Mouse (Mus musculus) stomach, postnatal 0 days (tissue): ENCODE measurements at regions not wholly inside any gene's neighbourhood (a gene's known extent, or its start where the extent isn't known, plus 50 kb on each side); places are given as distances from the start of the nearest gene placed in this dataset.

Source experiments
- ATAC-seq: fragments of 200-750 bp; cut with Nextera tagmentation; 2 replicates; pipeline ENCODE4 v1.8.0; 2017; ENCODE audit not compliant: low FRiP score, low TSS enrichment
- DNase-seq: peaks from one replicate; pipeline ENCODE4 v3.0.0-alpha.2; 2016; ENCODE audit warnings: low spot score
- H3K27ac ChIP-seq: fragments of 300-500 bp; sonication (generic); replicated peaks from 2 replicates; pipeline ENCODE4 v1.5.1; 2014; ENCODE audit warnings: mild to moderate bottlenecking, control low read depth
- H3K27me3 ChIP-seq: fragments of 300-500 bp; sonication (generic); 2 replicates; pipeline ENCODE4 v1.6.1; 2014; ENCODE audit warnings: low read length; ENCODE audit not compliant: control insufficient read depth, insufficient read depth
- H3K36me3 ChIP-seq: fragments of 300-500 bp; sonication (generic); 2 replicates; pipeline ENCODE4 v1.6.1; 2014; ENCODE audit warnings: low read length, mixed read lengths; ENCODE audit not compliant: control insufficient read depth, insufficient read depth
- H3K4me1 ChIP-seq: fragments of 300-500 bp; sonication (generic); replicated peaks from 2 replicates; pipeline ENCODE4 v1.6.1; 2014; ENCODE audit warnings: antibody characterized with exemption; ENCODE audit not compliant: control insufficient read depth, insufficient read depth
- H3K4me2 ChIP-seq: fragments of 300-500 bp; sonication (generic); replicated peaks from 2 replicates; pipeline ENCODE4 v1.6.1; 2014; ENCODE audit warnings: low read depth, mild to moderate bottlenecking, control low read depth, moderate library complexity
- H3K4me3 ChIP-seq: fragments of 300-500 bp; sonication (generic); 2 replicates; pipeline ENCODE4 v1.5.1; 2014; ENCODE audit warnings: low read depth, low read length, control low read depth
- H3K9ac ChIP-seq: fragments of 300-500 bp; sonication (generic); 2 replicates; pipeline ENCODE4 v1.6.1; 2014; ENCODE audit warnings: mild to moderate bottlenecking, low read length, control low read depth, mixed read lengths
- H3K9me3 ChIP-seq: fragments of 300-500 bp; sonication (generic); 2 replicates; pipeline ENCODE4 v1.6.1; 2016; ENCODE audit warnings: low read length; ENCODE audit not compliant: control insufficient read depth
- CTCF ChIP-seq: IDR thresholded peaks from 2 replicates; pipeline ENCODE4 v1.5.1; 2016; ENCODE audit warnings: antibody characterized with exemption, low read depth, mild to moderate bottlenecking, moderate library complexity
- EP300 ChIP-seq: optimal IDR thresholded peaks from 2 replicates; pipeline ENCODE3; 2016; ENCODE audit warnings: antibody characterized with exemption
- WGBS: fragments of 180-500 bp; shearing (Covaris S2); extraction: QIAGEN DNeasy Blood & Tissue Kit; methylation state at CpG from one replicate; pipeline ENCODE4 v1.1.7; 2014; 5-methylcytosine and 5-hydroxymethylcytosine counted together

DNA sequence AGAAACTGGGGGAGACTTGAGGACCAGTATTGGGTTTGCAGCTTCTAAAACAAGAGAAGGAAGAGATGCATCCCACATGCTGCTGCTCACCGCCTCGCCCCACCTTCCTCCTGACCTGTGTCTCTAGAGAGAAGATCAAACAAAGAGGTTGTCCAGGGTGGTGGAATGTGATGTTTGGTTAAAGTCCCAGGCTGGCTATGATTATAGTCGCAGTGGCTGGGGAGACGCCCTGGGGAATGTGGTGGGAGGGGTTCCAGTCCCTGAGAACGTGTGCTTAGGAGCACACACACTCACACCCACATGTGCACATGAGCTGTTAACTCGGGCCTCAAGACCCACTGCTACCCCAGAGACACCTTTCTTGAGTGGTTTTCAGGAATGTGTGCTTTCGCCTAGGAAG is 74.0 kb downstream of the Skor1 start:
- TF ChIP-seq CTCF (no peak), EP300 (no peak)
- H3K9ac ChIP-seq = no peak overlapping the region
- no peaks in the 10 kb centered on the region for H3K9me3 ChIP-seq
- no peak overlapping the region for H3K4me3 ChIP-seq
- H3K4me2 ChIP-seq = no peak overlapping the region
- peak; percentile 55 for DNase-seq
- peaks cover 9% of the 10 kb centered on the region; the same call in 1 of the 2 replicates for H3K4me1 ChIP-seq
- no peaks in the 10 kb centered on the region for H3K27me3 ChIP-seq
- WGBS = 32% methylated on average over 7 of the region's 7 CpGs
- peak; percentile 81 for ATAC-seq
- H3K27ac ChIP-seq = peak overlapping the region; percentile 63
- H3K36me3 ChIP-seq = no peaks in the 10 kb centered on the region

DNA sequence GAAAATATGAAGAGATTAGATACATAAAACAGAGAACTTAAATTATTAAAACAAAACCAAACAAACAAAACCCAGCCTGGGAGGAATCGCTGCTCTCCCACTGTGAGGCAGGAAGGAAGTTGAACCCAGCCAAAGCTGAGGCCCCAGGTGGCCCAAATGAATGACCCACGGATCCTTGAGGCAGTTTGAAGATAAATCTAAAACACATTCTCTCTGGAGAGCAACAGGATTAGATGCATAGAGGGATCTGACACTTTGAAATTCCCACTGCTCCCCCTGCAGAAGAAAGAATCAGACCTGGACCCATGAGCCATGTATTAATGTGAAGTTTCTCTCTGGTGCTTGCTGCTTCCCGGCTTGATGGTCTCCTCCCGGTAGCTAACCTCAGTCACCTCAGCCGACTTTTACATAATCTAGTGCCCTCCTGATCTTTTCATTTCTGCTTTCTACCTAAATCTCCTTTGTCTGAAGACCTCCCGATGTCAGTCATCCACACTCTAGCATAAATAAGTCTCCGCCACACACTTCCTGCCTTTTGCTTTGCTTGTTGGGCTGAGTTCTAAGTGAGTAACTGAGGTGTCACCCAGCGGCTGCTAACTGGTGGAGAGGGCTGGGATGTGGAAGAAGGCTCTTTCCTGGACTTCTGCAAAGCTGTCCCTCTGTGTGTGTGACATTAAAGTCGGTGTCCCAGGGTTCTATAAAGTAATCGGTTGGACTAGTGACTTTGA is 74.6 kb downstream of the Skor1 start:
- Histone ChIP-seq H3K4me1 (peaks cover 9% of the 10 kb centered on the region; the same call in 1 of the 2 replicates), H3K36me3 (no peaks in the 10 kb centered on the region), H3K9me3 (no peaks in the 10 kb centered on the region), H3K9ac (0 out of 2 replicates have a peak overlapping the region, but pooled peaks have one; percentile 23), H3K4me2 (no peak overlapping the region), H3K4me3 (no peak overlapping the region), H3K27ac (peak overlapping the region; percentile 63), H3K27me3 (no peaks in the 10 kb centered on the region)
- ATAC-seq (peak; percentile 50; the same call in 1 of the 2 replicates), DNase-seq (no peak)
- 0 out of 2 replicates have a peak, but pooled peaks have one; percentile 8 for TF ChIP-seq CTCF
- TF ChIP-seq EP300 = no peak
- WGBS = 22% methylated on average over 10 of the region's 10 CpGs

DNA sequence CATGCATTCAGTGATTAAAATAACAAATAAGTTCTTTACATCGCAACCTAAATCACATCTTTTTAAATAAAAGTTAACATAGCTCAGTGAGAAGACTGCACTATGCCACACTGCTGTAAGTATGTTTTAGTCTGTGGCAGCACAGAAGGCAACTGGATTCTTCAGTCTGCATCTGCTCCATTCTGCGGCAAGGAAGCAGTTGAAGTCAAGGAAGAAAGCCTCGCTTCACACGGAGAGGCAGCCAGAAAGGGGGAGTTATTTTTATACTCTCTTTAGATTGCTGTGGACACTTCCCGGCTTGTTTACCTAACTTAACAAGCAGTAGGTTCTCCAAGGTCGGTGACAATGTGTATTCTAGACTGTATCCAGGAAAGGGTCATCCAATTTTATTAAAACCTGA is 77.7 kb downstream of the Skor1 start:
- Histone ChIP-seq H3K27ac (no peak overlapping the region), H3K36me3 (no peaks in the 10 kb centered on the region), H3K4me3 (no peak overlapping the region), H3K4me2 (no peak overlapping the region), H3K9ac (0 out of 2 replicates have a peak overlapping the region, but pooled peaks have one; percentile 8), H3K27me3 (no peaks in the 10 kb centered on the region), H3K4me1 (peaks cover 9% of the 10 kb centered on the region; the same call in 1 of the 2 replicates), H3K9me3 (no peaks in the 10 kb centered on the region)
- 28% methylated on average over 6 of the region's 6 CpGs for WGBS
- DNase-seq = no peak
- no peak for ATAC-seq
- TF ChIP-seq EP300 (no peak), CTCF (no peak)

DNA sequence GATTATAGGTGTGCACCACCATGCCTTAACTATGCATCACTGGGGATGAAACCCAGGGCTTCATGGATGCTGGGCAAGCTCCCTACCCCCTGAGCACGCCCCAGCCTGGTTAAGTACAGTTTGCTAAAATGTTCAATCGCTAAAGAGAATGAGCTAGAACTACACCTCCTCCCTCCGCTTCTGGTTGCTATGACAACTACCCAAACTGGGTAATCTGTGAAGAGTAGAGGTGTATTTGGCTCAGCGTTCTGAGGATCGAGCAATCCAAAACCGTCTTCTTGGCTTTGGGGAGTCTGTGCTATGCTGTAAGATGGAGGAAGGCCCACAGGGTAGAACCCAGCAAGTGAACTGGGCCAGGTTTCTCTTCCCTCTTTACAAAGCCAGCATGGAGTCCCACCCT is 78.8 kb downstream of the Skor1 start:
- 0 out of 2 replicates have a peak overlapping the region, but pooled peaks have one; percentile 20 for H3K27ac ChIP-seq
- no peak overlapping the region for H3K4me3 ChIP-seq
- ATAC-seq (no peak), DNase-seq (no peak)
- H3K36me3 ChIP-seq = no peaks in the 10 kb centered on the region
- H3K27me3 ChIP-seq = no peaks in the 10 kb centered on the region
- H3K4me2 ChIP-seq = no peak overlapping the region
- peaks cover 4% of the 10 kb centered on the region; the same call in 1 of the 2 replicates for H3K4me1 ChIP-seq
- H3K9ac ChIP-seq = no peak overlapping the region
- H3K9me3 ChIP-seq = no peaks in the 10 kb centered on the region
- 79% methylated on average over 6 of the region's 6 CpGs for WGBS
- TF ChIP-seq EP300 = no peak
- no peak for TF ChIP-seq CTCF

DNA sequence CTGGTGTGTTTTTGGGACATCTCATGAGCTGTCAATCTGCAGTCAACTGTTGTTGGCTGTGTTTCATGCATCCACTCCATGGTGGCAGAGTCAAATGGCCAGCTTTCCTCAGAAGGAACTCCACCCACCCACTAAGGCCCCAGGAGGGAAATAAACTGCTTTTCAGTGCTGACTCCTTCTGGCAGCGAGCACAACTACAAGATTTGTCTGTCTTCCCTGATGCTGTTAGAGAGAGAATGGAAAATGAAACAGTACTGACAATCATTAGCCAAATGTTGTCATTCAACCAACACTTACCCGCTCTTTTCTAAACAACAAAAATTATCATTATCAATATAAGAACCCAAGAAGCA is 79.3 kb upstream of the Pias1 start:
- no peak overlapping the region for H3K9ac ChIP-seq
- H3K27ac ChIP-seq = no peak overlapping the region
- WGBS = 70% methylated on average over 2 of the region's 2 CpGs
- H3K36me3 ChIP-seq = no peaks in the 10 kb centered on the region
- no peaks in the 10 kb centered on the region for H3K27me3 ChIP-seq
- no peaks in the 10 kb centered on the region for H3K9me3 ChIP-seq
- H3K4me3 ChIP-seq = no peak overlapping the region
- no peak overlapping the region for H3K4me2 ChIP-seq
- no peaks in the 10 kb centered on the region for H3K4me1 ChIP-seq
- ATAC-seq (no peak), DNase-seq (no peak)
- TF ChIP-seq CTCF (peak; percentile 52), EP300 (no peak)

DNA sequence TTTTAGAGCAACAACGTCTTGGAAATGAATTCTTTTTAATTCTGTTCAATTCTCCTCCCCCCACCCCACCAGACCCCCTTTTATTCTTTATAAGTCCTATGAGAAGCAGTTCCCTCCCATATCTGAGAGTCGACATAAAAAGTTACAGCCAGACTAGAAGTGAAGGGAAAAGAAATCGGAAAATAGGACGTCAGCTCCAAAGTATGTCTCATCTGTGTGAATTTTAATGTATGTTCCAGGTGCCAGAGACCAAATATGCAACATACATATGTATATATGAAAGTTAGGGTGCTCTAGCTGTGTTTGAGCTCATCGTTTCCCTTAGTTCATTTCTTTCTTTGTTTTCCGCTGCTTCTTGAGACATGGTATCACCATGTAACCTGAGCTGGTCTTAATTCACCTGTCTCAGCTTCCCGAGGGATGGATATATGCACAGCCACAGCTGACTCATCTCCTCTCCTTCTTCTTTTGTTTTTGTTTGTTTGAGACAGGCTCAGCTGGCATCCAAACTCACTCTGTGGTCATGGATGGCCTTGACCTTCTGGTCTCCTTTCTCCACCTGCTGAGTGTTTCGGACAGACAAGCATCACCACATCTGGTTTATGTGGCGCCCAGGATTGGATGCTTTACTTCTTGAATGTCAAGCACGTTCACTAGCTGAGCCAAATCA is 78.8 kb upstream of the Pias1 start:
- Histone ChIP-seq H3K36me3 (no peaks in the 10 kb centered on the region), H3K9me3 (no peaks in the 10 kb centered on the region), H3K27me3 (no peaks in the 10 kb centered on the region), H3K27ac (no peak overlapping the region), H3K4me3 (no peak overlapping the region), H3K9ac (no peak overlapping the region), H3K4me1 (no peaks in the 10 kb centered on the region), H3K4me2 (no peak overlapping the region)
- 72% methylated on average over 10 of the region's 10 CpGs for WGBS
- DNase-seq (no peak), ATAC-seq (no peak)
- TF ChIP-seq EP300 = no peak
- no peak for TF ChIP-seq CTCF
